Mouse (Mus musculus): ENCODE results near the gene Aco1. TPM values are rescaled to one million over a fixed set of nuclear protein-coding genes. Genes with fewer than 3 reads are reported as not detected.
A peak's percentile ranks its signal among the peaks of the same experiment; 100 is the strongest.

The Aco1 gene
- polyA plus RNA-seq, 1 experiment from 2014 or later: 53.3 TPM

GRCm38 (mm10) chr4:40202205-40202604 lies 59.3 kb downstream of the Aco1 start:
- Histone ChIP-seq H3K36me3 (replicated peaks) (peaks cover 28% of the 10 kb centered on the region), H3K4me3 (no peak overlapping the region), H3K27ac (no peak overlapping the region), H3K27me3 (ENCODE audit: poor library complexity, severe bottlenecking) (no peaks in the 10 kb centered on the region), H3K4me1 (no peaks in the 10 kb centered on the region), H3K9me3 (no peaks in the 10 kb centered on the region)
- DNase-seq (ENCODE audit: extremely low spot score, low spot score): no peak
- WGBS: 95% methylated on average over 6 of the region's 6 CpGs

- WGBS: 93% methylated on average over 3 of the region's 3 CpGs
- no peaks in the 10 kb centered on the region for H3K27me3 ChIP-seq (ENCODE audit: poor library complexity, severe bottlenecking)
These were observed 61.5 kb downstream of the Aco1 start for GRCm38 (mm10) chr4:40204374-40204773.

GRCm38 (mm10) chr4:40205231-40205903 lies 62.5 kb downstream of the Aco1 start:
- H3K27me3 ChIP-seq (ENCODE audit: poor library complexity, severe bottlenecking): no peaks in the 10 kb centered on the region
- H3K27ac ChIP-seq: no peak overlapping the region
- H3K36me3 ChIP-seq (replicated peaks): 0 out of 2 replicates have a peak, but pooled peaks cover 5% of the 10 kb centered on the region
- DNase-seq (ENCODE audit: extremely low spot score, low spot score): no peak
- WGBS: 93% methylated on average over 22 of the region's 22 CpGs
- H3K9me3 ChIP-seq: no peaks in the 10 kb centered on the region
- peaks cover 7% of the 10 kb centered on the region; the same call in 1 of the 2 replicates for H3K4me1 ChIP-seq
- no peak overlapping the region for H3K4me3 ChIP-seq

More at GRCm38 (mm10) chr4:40204374-40204773, 61.5 kb downstream of the Aco1 start:
- H3K36me3 ChIP-seq (replicated peaks): peaks cover 7% of the 10 kb centered on the region
- H3K4me3 ChIP-seq: no peak overlapping the region
- H3K27ac ChIP-seq: no peak overlapping the region
- peaks cover 7% of the 10 kb centered on the region; the same call in 1 of the 2 replicates for H3K4me1 ChIP-seq
- H3K9me3 ChIP-seq: no peaks in the 10 kb centered on the region
- no peak for DNase-seq (ENCODE audit: extremely low spot score, low spot score)

GRCm38 (mm10) chr4:40207701-40208100 lies 64.8 kb downstream of the Aco1 start:
- Histone ChIP-seq H3K27ac (no peak overlapping the region), H3K36me3 (replicated peaks) (no peaks in the 10 kb centered on the region), H3K9me3 (no peaks in the 10 kb centered on the region), H3K4me3 (no peak overlapping the region), H3K27me3 (ENCODE audit: poor library complexity, severe bottlenecking) (no peaks in the 10 kb centered on the region), H3K4me1 (peaks cover 7% of the 10 kb centered on the region; the same call in 1 of the 2 replicates)
- DNase-seq (ENCODE audit: extremely low spot score, low spot score): no peak
- 60% methylated on average over 5 of the region's 5 CpGs for WGBS

DNA sequence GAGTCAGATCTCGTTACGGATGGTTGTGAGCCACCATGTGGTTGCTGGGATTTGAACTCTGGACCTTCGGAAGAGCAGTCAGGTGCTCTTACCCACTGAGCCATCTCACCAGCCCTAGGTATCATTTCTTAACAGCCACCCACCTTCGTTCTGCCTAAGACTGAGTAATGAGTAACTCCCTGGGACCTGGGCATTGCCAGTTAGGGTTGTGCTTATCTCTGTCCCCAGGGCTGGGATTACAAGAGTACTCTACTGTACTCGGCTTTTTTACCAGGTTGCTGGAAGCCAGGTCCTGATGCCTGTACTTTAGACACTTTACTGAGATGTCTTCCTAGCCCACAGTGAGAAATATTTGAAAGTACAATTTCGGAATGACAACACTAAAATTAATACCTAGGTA lies 69.3 kb downstream of the Aco1 start:
- H3K4me3 ChIP-seq: no peak overlapping the region
- DNase-seq (ENCODE audit: extremely low spot score, low spot score): no peak
- WGBS: 93% methylated on average over 5 of the region's 6 CpGs

GRCm38 (mm10) chr4:40217910-40218309 lies 75.0 kb downstream of the Aco1 start:
- Histone ChIP-seq H3K9me3 (no peaks in the 10 kb centered on the region), H3K4me1 (peaks cover 14% of the 10 kb centered on the region), H3K27me3 (ENCODE audit: poor library complexity, severe bottlenecking) (peaks cover 8% of the 10 kb centered on the region), H3K4me3 (no peak overlapping the region), H3K36me3 (replicated peaks) (no peaks in the 10 kb centered on the region), H3K27ac (no peak overlapping the region)
- WGBS: 50% methylated on average over 3 of the region's 3 CpGs
- DNase-seq (ENCODE audit: extremely low spot score, low spot score): no peak

More for the DNA sequence above, 69.3 kb downstream of the Aco1 start:
- Histone ChIP-seq H3K36me3 (replicated peaks) (no peaks in the 10 kb centered on the region), H3K27me3 (ENCODE audit: poor library complexity, severe bottlenecking) (no peaks in the 10 kb centered on the region), H3K4me1 (peaks cover 7% of the 10 kb centered on the region; the same call in 1 of the 2 replicates), H3K9me3 (no peaks in the 10 kb centered on the region), H3K27ac (no peak overlapping the region)

- Histone ChIP-seq H3K9me3 (no peaks in the 10 kb centered on the region), H3K27me3 (ENCODE audit: poor library complexity, severe bottlenecking) (peaks cover 8% of the 10 kb centered on the region), H3K4me3 (no peak overlapping the region), H3K27ac (no peak overlapping the region), H3K36me3 (replicated peaks) (no peaks in the 10 kb centered on the region), H3K4me1 (peaks cover 14% of the 10 kb centered on the region)
- WGBS: 73% methylated on average over 7 of the region's 7 CpGs
- DNase-seq (ENCODE audit: extremely low spot score, low spot score): peak; percentile 21
These were observed 75.5 kb downstream of the Aco1 start for GRCm38 (mm10) chr4:40218382-40218781.

DNA sequence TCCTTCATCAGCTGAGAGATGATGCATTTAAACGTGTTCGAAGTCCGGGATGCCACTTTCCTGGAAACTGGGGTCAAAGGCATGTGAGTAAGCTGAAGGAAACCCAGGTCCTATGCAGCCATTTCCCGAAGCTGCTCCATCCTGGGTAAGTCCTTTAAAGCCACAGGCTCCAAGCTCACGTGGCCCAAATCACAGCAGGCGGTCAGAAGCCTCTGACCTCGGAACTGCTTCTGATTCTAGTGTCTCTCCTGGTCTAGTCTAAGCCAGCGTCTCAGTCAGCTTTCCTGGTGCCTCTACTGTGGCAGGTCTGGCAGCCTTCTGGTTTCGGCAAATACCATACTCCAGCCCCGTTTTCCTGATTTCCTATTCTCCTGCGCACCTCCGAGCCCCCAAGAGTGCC lies 77.6 kb downstream of the Aco1 start:
- Histone ChIP-seq H3K36me3 (replicated peaks) (no peaks in the 10 kb centered on the region), H3K27ac (no peak overlapping the region), H3K9me3 (no peaks in the 10 kb centered on the region), H3K4me3 (no peak overlapping the region), H3K4me1 (peaks cover 14% of the 10 kb centered on the region), H3K27me3 (ENCODE audit: poor library complexity, severe bottlenecking) (peaks cover 8% of the 10 kb centered on the region)
- DNase-seq (ENCODE audit: extremely low spot score, low spot score): peak; percentile 20
- 23% methylated on average over 12 of the region's 12 CpGs for WGBS

DNA sequence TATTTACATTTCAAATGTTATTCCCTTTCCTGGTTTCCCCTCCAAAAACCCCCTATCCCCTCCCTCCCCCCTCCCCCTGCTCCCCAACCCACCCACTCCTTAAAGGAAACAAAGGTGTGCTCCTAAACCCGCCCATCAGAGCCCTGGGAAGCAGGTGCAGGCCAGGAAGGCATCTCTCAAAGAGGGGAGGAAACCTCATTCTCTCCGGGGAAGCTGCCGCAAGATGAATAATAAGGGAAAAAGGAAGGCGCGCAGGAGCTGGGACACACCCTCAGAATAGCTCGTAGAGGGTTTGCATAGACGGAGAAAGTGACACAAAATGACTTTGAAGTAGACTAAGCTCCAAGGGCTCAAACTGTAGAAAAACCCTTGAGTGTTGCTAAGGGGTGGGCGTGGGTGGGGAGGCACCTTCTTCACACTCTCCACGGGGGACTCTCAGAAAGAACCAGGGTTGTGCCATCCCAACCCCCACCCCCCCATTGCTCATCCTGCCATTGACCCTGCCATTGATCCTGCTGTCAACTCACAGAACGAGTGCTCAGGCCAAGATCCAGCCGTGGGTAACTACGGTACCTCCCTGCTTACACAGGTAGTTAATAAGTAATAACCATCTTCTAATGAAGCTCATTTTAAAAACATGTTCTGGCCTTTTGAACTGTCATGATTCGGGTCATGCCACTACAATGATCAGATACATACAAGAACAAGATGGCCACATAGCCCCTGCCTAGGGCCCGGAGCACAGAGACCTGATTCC lies 78.3 kb downstream of the Aco1 start:
- Histone ChIP-seq H3K9me3 (no peaks in the 10 kb centered on the region), H3K27ac (no peak overlapping the region), H3K4me1 (peaks cover 14% of the 10 kb centered on the region), H3K27me3 (ENCODE audit: poor library complexity, severe bottlenecking) (peaks cover 8% of the 10 kb centered on the region), H3K36me3 (replicated peaks) (no peaks in the 10 kb centered on the region), H3K4me3 (no peak overlapping the region)
- no peak for DNase-seq (ENCODE audit: extremely low spot score, low spot score)
- 46% methylated on average over 14 of the region's 14 CpGs for WGBS

GRCm38 (mm10) chr4:40221876-40222585 lies 79.2 kb downstream of the Aco1 start:
- 58% methylated on average over 21 of the region's 21 CpGs for WGBS
- H3K27ac ChIP-seq: no peak overlapping the region
- H3K9me3 ChIP-seq: no peaks in the 10 kb centered on the region
- DNase-seq (ENCODE audit: extremely low spot score, low spot score): no peak
- peaks cover 14% of the 10 kb centered on the region for H3K4me1 ChIP-seq
- H3K4me3 ChIP-seq: no peak overlapping the region
- H3K27me3 ChIP-seq (ENCODE audit: poor library complexity, severe bottlenecking): peaks cover 8% of the 10 kb centered on the region
- no peaks in the 10 kb centered on the region for H3K36me3 ChIP-seq (replicated peaks)

DNA sequence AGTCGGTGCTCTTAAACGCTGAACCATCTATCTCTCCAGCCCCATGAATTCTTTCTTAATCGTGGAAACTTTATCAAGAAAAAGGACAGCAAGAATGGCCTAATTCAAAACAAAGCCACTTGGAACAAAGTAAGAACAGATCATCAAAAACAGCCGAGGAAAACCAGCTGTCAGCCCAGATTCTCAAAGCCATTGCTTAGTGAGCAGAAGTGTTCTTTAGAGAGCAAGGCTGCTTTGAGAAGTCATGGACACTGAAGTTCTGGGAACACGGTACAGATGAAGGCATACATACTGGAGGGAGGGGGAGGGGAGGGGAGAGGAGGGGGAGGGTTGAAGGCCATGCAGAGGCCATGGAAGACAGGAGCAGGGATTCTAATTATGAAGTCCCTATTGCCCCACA lies 83.2 kb downstream of the Aco1 start:
- H3K4me3 ChIP-seq: no peak overlapping the region
- WGBS: 81% methylated on average over 5 of the region's 5 CpGs

GRCm38 (mm10) chr4:40227131-40227530 lies 84.2 kb downstream of the Aco1 start:
- H3K4me1 ChIP-seq: 0 out of 2 replicates have a peak, but pooled peaks cover under 1% of the 10 kb centered on the region
- DNase-seq (ENCODE audit: extremely low spot score, low spot score): no peak
- 92% methylated on average over 11 of the region's 11 CpGs for WGBS
- H3K9me3 ChIP-seq: no peaks in the 10 kb centered on the region
- no peak overlapping the region for H3K4me3 ChIP-seq
- H3K36me3 ChIP-seq (replicated peaks): no peaks in the 10 kb centered on the region
- H3K27ac ChIP-seq: no peak overlapping the region
- H3K27me3 ChIP-seq (ENCODE audit: poor library complexity, severe bottlenecking): no peaks in the 10 kb centered on the region

More for the DNA sequence above, 83.2 kb downstream of the Aco1 start:
- H3K27ac ChIP-seq: no peak overlapping the region
- H3K36me3 ChIP-seq (replicated peaks): no peaks in the 10 kb centered on the region
- no peak for DNase-seq (ENCODE audit: extremely low spot score, low spot score)
- H3K9me3 ChIP-seq: no peaks in the 10 kb centered on the region
- peaks cover 7% of the 10 kb centered on the region for H3K27me3 ChIP-seq (ENCODE audit: poor library complexity, severe bottlenecking)
- peaks cover 5% of the 10 kb centered on the region; the same call in 1 of the 2 replicates for H3K4me1 ChIP-seq
